Mouse (Mus musculus) right cerebral cortex, postnatal 25 days (tissue): ENCODE measurements around the gene Spata31d1b.
A peak's percentile ranks its signal among the peaks of the same experiment; 100 is the strongest.
"Not testable (repeated sequence)": the region's sequence is repeated elsewhere in the genome, so short reads cannot be mapped to it uniquely, and the experiment has no call there.

ENCODE experiments used
- DNase-seq: peaks from one replicate; pipeline ENCODE4 v3.0.0; 2022

Spata31d1b gene

DNA sequence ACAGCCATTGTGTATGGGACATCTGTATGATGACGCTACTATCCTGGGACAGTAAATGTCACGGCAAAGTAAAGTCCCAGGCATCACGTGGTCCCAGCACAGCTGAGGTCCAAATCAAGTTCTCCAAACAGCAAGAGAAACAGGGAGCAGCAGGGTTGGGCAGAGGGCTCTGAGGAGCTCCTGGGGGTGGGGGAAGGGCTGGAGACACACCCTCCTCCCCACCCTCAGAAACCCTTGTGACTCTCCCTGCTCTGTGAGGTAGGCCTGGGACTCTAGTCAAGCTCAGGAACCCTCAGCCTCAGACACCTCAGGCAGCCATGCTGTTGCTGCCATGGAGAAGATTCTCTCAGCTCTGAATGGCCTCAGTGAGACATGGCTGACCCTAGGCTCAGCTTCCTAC lies at the start of gene Spata31d1b:
Gene Spata31d1b, plus strand, starts transcription at position 301 of the 400 bp plus-strand sequence.
- not testable (repeated sequence) for DNase-seq

DNA sequence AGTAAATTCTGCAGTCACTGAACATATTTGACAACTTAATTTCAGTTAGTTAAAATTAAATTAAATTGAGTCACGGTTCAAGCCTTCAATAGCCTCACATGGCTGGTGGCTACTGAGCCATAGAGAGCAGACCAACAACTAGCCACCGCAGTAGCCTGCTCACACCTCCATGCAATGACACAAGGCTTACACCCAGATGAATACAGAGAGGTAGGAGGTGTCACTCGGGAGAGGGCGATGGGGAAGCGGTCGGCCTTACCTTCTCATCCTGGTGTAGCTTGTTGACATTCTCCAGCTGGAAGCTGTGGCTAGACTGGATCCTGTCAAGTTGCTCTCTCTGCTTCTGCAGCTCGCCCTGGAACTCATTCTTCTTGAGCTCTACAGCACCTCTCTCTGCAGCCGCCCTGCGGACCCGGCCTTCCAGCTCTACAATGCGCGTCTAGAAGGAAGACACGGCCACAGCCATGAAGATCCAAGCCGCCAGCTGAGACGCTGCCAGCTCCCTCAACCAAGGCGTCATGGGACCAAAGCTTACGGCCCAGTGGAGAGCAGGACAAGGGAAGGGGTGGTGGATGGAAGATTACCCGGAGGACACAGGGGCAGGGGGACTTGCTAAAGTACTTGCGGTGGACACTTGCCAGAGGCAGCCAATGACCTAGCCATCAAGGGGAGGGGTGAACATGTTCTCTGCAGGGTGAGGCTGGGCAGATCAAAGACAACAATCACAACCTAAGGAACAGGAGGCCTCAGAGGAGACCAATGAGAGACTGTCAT lies 48.0 kb upstream of the Spata31d1b start:
- DNase-seq: no peak

DNA sequence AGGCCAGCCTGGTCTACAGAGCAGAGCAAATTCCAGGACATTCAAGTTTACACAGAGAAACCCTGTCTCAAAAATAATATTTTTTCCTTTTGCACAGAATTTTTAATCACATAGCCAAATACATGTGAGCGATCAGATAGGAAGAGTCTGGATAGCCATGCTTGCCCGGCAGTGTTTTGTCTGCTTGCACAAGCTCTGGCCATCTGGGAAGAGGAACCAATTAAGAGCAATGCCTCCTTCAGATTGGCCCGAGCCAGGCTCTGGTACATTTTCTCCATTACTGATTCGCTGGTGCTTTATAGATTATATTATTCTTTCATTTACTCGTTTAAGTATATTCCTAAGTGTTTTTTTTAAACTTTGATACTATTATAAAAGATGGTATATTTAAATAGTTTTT lies 44.3 kb upstream of the Spata31d1b start:
- DNase-seq: no peak

DNA sequence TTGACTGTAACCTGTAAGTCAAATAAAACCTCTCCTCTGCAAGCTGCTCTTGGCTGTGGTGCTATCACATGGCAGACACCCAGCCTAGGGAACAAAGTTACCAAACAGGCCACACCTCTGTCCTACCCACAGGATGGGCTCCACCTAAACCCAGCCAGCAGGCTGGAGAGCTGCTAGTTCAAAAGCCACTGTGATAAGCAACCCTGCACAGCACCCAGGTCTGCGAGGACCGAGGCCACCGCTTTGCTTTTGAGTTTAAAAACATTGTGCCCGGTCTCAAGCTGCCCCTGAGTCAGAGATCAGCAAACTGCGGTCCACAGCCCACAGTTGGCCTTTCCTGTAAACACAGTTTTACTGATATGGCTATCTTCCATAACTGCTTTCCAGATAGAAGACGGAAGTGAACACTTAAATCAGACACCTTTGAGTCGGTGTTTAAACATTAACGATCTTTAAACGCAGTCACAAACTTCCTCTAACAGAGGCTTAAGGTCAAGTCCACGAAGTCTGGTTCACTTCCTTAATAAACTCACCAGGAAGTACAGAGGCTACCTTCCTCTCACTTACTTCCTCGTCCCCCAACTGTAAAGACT lies 43.5 kb upstream of the Spata31d1b start:
- DNase-seq: no peak

DNA sequence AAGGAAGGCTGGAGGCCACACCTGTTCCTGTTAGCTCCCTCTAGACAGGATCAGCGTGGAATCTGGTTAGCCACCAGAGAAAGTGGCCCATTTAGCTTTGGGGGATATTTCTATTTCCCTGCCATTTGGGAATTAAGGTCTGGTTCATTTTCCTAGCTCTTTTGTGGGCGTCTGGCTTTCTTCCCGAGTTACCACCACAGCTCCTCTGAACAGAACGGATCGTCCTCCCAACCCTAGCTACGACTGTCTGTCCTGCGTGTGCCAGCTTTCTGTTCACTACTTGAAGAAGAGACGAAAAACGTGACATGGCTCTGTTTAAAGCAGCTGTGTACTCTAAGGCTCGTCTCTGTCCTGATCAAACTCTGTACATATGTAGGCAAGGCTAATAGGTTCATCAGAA lies 42.1 kb upstream of the Spata31d1b start:
- DNase-seq: no peak

DNA sequence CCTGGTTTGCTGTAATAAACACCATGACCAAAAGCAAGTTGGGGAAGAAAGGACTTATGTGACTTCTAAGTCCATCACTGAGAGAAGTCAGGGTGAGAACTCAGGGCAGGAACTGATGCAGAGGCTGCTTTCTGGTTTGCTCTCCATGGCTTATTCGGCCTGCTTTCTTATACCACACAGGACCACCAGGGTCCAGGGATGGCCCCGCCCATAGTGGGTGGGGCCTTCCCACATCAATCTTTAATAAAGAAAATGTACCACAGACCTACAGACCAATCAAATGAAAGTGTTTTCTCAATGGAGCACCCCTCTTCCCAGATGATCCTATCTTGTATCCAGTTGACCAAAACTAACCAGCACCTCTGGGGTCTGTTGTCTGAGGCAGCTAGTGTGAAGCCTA lies 40.6 kb upstream of the Spata31d1b start:
- no peak for DNase-seq

DNA sequence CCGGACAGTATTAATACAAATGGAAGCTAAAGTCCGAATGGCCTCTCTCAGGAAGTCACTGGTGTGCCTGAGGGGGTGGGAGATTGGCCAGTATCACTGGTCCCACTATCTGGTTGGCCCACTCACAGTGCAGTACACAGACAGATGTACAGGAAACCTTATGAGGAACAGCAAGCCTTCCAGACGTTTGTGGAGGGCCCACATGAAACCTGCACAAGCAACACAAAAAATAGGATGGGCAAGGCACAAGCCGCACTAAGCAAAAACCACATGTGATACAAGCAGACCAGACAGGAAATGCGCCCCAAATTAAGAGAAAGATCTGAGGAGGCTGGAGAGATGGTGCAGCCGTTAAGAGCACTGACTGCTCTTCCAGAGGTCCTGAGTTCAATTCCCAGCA lies 39.8 kb upstream of the Spata31d1b start:
- DNase-seq: no peak

DNA sequence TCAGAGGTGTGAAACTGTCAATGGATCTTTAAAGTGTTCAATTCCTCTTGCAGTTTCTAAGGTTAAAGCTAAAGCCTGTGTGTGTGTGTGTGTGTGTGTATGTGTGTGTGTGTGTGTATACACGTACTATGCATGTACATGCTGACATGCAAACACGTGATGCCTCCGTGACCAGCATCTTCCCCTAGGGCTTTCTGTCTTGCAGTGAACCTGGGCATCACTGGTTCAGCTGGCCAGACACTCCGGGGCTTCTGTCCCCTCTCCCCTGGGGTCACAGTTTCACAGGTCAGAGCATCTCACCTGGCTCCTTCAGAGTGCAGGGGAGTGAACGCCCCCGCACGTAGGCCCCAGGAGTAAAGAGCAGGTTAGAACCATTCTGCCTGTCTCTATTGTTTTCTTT lies 38.5 kb upstream of the Spata31d1b start:
- no peak for DNase-seq

DNA sequence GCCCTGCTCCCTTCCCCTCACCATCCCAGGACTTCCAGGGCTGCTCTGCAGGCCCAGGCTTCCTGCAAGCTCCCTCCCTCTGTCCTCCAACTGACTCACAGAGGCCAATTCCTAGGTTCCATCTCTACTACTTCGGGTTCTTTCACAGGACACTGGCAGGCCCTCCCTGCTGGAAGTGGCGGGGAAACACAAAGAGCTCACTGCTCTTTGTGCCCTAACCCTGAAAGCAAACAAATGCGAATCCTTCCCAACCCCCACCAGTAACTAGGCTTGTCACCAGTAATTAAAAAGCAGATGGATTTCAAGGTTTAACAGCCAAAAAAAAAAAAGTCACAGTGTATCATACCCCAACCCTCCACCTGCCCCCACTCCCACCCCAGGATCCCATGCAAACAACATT lies 37.9 kb upstream of the Spata31d1b start:
- DNase-seq: no peak

DNA sequence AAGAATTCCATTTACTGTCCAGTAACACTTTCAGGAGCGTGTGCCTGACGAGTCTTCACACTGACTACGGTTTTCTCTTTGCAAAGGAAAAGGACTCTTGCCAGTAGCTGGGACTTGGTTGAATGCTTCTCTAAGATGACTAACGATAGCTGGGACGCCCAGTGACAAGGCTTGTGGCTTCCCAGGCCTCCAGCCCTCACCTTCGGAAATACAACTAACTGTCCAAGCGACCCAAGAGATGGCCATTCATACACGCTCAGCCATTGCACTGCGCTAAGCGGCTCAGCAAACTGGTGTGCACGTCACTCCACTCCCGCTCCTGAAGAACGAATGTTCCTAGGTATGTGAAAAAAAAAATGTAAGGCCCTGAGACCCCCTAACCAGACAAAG lies 37.3 kb upstream of the Spata31d1b start:
- DNase-seq: no peak

DNA sequence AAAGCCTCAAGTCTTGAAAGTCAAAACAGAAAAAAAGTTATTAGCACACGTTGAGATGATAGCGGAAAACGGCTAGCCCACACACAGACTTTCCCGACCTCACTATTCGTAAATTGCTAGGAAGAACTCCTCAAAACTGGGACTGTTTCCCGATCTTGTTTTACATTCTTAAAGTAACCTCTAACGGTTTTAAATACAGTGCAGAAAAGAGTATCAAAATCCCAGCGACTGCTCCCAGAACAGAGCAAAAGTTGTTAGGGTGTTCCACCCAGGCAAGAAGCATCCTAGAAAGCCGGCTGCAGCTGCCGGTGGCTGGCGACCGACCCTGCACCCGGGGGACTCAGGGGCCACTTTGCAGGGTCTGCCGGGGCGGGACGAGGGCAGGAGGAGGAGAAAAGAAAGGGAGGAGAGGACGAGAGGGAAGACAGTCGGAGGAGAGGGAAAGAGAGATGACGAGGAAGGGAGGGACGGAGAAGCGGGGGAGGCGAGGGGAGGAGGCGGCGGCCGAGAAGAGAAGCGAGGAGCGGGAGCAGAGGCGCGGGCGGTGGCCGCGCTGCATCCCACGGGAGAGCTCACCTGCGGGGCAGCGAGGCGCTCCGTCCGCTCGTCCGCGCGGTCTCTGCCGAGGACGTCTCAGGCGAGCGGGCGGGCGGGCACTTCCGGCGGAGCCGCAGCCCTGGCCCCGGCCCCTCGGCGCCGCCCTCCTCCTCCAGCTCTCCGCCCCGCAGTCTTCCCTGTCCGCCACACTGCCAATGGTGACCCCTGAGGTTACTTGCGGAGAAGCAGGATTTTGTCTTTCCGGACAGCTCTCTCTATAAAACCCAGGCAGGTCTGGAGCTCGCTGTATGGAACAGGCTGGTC lies 36.7 kb upstream of the Spata31d1b start, which contains the start of gene Golm1:
Gene Golm1, minus strand, starts transcription at position 661 of the 861 bp plus-strand sequence.
- peak; percentile 51 for DNase-seq

DNA sequence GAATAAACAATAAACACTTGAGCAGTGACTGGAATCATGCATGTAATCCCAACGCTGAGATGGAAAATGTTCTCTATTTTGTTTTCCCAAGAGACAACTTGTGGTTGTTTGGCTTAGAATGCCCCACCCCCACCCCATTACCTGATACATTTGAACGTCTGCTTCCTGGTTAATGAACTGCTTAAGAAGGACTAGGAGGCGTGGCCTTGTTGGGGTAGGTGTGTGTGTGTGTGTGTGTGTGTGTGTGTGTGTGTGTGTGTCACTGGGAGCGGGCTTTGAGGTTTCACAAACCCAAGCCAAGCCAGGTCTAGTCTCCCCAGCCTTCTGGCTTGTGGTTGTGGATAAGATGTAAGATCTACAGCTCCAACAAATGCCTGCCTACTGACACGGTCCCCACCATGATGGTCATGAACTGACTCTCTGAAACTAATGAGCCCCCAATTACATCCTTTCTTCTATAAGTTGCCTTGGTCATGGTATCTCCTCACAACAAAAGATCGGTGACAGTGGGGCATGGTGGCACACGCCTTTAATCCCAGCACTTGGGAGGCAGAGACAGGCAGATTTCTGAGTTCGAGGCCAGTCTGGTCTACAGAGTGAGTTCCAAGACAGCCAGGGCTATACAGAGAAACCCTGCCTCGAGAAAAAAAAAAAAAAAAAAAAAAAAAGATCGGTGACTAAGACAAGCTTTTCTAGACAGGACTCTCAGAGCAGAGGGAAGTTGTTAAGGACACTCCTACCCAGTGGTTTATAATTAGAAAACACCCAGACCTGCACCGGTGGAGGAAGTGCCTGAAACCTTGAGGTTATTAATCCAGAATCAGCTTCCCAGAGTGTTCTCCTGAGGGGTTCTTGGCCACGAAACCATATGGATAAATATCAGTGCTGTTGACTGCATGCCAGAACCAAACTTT lies 35.5 kb upstream of the Spata31d1b start:
- no peak for DNase-seq

DNA sequence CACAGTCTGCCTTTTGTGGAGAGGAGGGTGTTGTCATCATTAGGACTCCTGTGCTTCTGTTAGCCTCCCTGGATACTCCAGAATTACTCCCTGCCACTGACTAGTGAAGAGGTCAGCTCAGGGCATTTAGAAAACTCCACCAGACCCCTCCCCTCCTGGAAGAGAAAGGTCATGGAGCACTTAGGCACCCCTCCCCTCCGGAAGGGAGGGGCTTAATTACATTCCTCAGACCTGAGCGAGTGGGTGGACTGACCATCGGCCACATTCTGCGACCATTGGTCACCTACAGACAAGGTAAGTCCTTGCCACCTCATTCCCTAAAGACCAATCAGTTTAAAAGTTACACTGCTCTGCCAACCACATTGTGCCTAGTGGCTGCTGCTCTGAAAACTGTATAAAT lies 32.8 kb upstream of the Spata31d1b start:
- DNase-seq: no peak

DNA sequence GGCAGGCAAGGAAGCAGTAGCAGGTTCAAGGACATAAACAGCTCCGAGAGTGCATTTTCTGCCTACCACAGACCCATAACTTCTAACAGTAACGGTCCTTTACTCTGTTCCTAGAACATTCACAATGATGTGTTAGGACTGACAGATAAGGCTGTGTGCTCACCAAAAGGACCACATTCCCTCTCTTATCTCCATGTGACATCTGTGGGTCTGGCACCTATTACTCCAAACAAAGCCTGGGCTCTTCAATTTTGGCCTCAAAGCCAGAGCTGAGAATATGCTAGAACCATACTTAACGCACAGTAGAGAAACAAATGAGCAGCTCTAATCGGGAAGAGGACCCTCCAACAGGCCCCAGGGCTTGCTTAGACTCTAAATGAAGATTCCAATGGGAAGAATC lies 32.2 kb upstream of the Spata31d1b start:
- no peak for DNase-seq

DNA sequence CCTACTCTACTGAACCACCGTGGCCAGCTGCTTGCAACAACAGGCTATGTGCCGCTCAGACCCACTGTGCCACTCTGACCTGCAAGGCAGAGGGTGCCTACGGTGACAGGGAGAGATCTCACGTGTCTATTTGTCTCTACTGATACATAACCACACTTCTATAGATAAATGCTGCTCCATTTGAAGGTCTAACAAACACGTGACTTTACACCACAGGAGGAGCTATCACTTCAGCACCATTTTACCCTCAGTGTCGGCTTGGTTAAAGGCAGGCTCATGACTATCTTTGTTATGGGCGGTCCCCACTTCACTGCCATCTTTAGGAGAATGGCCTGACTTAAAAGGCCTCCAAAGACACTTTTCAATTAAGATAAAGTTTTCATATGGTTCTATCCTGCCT lies 29.5 kb upstream of the Spata31d1b start:
- DNase-seq: no peak

DNA sequence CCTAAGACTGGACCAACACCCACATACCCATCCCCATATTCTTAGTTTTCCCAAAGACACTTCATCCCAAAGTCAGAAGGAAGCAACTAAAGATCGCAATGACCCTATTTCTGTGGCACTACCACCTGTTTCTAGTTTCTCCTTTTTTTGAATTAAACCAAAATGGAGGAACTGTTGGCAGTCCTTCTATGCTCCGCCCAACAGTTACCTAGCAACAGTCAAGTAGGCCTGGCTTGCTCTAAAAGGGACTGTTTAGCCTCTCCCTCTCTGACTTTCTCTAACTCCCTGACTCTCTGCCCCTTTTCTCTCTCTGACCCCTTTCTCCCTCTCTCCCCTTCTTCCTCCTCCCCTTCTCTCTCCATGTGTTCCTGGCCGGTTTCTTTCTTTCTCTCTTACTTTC lies 26.8 kb upstream of the Spata31d1b start:
- DNase-seq: no peak

DNA sequence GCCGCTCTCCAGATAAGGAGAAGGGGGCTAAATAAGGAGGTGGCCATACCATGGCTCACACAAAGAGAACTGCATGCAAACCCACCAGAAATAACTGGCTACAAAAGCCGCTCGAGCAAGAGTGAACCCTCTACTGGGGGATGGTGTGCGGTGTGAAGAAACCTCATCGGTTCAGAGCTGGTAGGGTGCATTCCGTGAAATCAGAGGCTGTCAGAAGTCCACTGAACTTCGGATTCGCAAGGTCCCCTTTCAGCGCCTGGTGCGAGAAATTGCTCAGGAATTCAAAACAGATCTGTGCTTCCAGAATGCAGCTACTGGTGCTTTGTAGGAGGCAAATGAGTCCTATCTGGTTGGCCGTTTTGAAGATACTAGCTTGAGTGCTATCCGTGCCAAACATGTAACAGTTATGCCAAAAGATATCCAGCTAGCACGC lies 23.7 kb upstream of the Spata31d1b start:
- DNase-seq: no peak

DNA sequence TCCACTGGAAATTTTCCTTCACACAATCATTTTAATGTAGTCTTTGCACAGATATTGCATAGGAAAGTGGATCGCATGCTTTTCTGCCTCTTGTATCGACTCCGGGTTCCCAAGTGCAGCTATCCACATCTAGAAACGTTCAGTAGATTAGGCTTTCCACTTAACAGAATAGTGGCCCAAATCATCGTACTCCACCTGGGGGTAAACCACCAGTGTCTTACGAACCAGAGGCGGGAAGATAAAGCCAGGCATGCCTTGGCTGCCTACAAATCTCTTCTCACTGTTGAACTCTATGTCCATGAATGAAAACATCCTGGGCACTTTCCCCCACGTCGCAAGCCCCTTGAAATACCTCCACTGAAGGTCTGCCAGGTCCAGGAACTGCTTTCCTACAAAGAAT lies 22.8 kb upstream of the Spata31d1b start:
- DNase-seq: no peak

DNA sequence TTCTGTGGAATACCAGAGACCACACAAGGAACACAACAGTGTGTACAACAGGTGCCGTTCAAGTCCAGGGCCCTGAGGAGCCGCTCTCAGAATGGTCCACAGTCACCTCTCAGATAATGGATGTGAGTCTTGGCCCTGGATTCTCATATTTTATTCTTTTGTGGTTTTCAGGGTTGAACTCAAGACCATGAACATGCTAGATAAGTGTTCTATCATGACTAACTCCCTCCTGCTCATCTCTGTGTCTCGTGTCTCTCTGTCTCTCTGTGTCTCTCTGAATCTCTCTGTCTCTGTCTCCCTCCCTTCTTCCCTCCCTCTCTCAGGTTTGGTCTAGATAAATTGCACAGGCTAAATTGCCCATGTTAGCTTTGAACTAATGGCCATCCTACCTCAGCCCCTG lies 22.2 kb upstream of the Spata31d1b start:
- DNase-seq: no peak

DNA sequence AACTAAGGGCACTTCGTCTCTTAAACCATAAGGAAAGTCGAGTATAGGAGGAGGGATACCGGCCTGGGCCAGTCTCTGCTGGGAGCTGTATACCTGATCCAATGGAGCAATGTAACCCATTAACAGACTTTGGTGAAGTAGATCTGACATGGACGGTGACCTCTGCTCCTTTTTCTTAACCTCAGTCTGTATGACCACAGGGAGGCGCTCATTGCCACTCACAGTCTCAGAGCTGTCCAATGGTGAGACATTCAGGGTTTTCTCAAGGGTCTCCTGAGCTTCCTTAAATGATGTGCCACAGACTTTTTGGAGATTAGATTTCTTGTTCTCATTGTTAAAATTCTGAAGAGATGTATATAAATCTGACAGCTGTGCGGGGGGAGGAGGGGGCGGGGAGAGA lies 21.5 kb upstream of the Spata31d1b start:
- no peak for DNase-seq

DNA sequence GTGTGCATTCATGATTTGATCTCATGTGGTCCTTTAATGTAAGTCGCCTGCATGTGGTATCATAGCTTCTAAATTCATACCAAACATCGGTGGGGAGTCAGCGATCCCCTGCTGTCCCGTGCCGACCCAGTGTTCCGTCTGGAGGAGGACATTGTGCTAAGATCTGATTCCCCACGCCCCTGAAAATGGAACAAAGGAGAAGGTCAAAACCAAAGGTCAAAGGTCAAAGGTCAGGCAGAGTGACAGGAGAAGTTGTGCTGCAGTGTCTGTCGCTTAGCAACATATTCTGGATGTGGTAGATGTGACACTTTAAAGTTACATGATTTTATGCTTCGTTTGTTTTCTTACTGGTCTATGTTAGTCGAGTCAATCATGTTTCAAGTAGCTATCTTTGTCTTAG lies 20.6 kb upstream of the Spata31d1b start:
- no peak for DNase-seq

DNA sequence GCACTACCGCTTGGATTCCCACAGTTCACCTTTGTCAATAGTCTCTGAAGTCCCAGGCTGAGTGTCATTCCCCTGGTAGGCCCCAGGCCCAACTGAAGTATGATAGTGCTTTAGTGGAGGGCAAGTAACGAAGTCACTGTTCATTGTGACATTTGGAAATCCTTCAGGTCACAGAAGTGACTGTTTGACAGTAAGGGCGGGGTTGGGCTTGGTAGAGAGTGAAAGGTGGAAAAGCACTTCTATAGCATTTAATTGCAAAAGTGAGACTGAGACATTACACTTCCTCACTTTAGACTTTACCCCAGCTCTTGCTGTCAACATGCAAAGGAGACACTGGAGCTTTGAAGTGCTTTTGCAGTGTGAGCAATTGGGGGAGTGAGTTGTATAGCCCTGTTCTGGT lies 18.1 kb upstream of the Spata31d1b start, which contains the start of gene 4921517D22Rik:
Gene 4921517D22Rik, minus strand, starts transcription at position 101 of the 400 bp plus-strand sequence.
- no peak for DNase-seq

DNA sequence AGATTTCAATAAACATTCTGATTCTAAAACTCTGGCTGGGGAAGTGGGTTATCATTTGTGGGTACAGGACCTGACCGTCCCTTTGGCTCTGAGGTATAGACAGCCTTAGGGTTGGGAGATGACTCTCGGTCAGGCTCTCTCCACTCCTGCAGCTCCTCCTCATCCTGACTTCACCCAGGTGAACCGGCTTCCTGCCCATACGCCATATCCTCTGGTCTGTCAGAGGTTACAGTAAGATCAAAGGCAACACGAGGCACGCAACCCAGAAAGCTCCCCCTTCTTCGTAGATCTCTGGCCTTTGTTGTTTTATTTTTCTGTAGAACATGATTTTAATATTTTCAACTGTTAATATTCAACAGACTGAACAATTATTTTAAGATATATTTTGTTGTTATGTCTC lies 16.3 kb upstream of the Spata31d1b start:
- DNase-seq: no peak
